Mouse (Mus musculus) cortical plate, adult 2 months (tissue): Measurements from ENCODE around the gene Stx17. TPM values are rescaled to one million over a fixed set of nuclear protein-coding genes. Genes with fewer than 3 reads are reported as not detected.

Source experiments
- H3K27ac ChIP-seq: fragments of 200-500 bp; 2 replicates; pipeline ENCODE4 v1.5.1; 2012; ENCODE audit warnings: low read length, control low read depth, inconsistent platforms; ENCODE audit not compliant: insufficient read depth
- H3K4me1 ChIP-seq: fragments of 200-500 bp; 2 replicates; pipeline ENCODE4 v1.6.1; 2011; ENCODE audit warnings: low read length; ENCODE audit not compliant: control insufficient read depth, insufficient read depth
- H3K4me3 ChIP-seq: fragments of 200-500 bp; 2 replicates; pipeline ENCODE4 v1.5.1; 2011; ENCODE audit warnings: mild to moderate bottlenecking, low read length, control low read depth; ENCODE audit not compliant: insufficient read depth
- CTCF ChIP-seq: fragments of 200-500 bp; IDR thresholded peaks from 2 replicates; pipeline ENCODE4 v1.5.1; 2011; ENCODE audit warnings: mild to moderate bottlenecking, control low read depth, low read length; ENCODE audit not compliant: insufficient read depth; ENCODE audit errors: extremely low read depth
- POLR2A ChIP-seq: fragments of 200-500 bp; IDR thresholded peaks from 2 replicates; pipeline ENCODE4 v1.6.1; 2011; ENCODE audit warnings: mild to moderate bottlenecking, low read length, control low read depth; ENCODE audit not compliant: insufficient read depth; ENCODE audit errors: extremely low read depth
- polyA plus RNA-seq: library from polyadenylated mRNA; depleted of rRNA; stranded (reverse); fragments of >200 nt; gene quantifications from 2 replicates; pipeline ENCODE4 v1.2.3, GENCODE M21; 2012

Stx17 gene
- polyA plus RNA-seq, 1 experiment, result 12.9 TPM

DNA sequence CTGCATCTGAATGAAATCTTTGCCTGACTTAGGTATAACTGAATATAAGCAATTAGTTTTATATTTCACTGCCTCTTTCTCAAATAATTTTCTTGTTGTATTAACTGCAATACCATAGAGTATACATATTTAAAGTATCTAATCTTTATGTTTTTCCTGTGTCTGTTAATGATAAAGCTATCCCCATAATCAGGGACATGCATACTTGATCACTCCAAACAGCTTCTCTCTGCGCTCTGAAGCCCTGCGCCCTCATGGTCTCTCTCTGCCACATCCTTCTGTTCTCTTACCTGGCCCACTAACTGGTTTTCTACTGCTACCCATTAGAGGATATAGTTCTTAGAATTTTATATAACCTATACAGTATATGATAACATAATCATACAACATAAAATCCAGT, 24.8 kb downstream of the Stx17 start:
- Histone ChIP-seq H3K27ac (no peak overlapping the region), H3K4me3 (no peak overlapping the region), H3K4me1 (peaks cover 6% of the 10 kb centered on the region)
- no peak for TF ChIP-seq POLR2A
- no peak for TF ChIP-seq CTCF

DNA sequence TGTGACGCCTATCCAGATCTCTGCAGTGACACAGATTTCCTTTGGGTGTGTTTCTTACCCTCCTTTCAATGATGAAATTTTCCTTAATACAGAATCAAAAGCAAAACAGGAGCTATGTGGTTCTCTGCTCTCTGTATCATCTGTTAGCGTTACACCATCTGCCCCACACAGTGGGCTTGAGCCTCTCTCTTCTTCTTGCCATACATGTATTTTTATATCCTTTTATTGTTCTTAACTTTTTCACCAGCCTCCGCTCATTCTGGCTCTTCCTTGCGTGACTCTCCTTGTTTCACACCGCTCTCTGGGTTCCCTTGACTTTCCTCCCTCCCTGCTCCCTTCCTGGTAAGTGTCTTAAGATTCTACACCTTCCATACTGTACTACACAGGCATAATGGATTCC, 28.5 kb downstream of the Stx17 start:
- no peak overlapping the region for H3K4me3 ChIP-seq
- peaks cover 6% of the 10 kb centered on the region for H3K4me1 ChIP-seq
- H3K27ac ChIP-seq, result no peak overlapping the region
- TF ChIP-seq CTCF, result no peak
- TF ChIP-seq POLR2A, result no peak

DNA sequence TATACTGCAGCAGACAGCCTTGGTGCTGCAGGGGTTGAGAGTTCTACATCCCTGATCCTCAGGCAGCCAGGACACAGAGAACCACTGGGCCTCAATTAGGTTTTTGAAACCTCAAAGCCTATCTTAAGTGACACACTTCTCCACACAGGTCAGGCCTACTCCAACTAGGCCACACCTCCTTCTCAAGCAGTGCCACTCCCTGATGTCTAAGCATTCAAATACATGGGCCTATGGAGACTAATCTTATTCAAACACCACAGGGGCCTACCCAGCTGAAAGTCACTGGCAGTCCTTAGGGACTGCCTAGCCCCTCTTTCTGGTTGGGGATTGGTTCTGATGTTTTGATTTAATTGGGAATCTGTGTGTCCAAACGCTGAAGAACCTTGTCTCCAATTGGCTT, 31.1 kb downstream of the Stx17 start:
- H3K4me3 ChIP-seq, result no peak overlapping the region
- no peak overlapping the region for H3K27ac ChIP-seq
- TF ChIP-seq POLR2A, result no peak
- TF ChIP-seq CTCF, result no peak
- peaks cover 6% of the 10 kb centered on the region for H3K4me1 ChIP-seq

DNA sequence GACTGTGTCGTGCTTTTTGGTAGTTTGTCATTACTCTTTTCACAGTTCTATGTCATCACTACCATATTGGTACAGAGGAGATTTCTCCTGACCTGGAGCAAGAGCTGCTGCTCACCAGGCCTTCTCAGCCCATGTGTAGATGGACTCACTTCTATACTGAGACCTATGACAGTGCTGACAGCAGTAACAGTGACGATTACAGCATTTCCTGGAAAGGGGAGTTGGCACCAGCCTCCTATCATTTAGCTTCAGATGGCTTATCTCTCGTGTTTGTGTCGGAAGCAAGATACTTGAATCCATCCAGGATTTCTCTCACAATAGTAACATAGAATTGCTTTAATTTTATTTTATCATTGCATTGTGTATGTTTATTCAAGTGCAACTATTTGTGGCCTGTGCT, 35.7 kb downstream of the Stx17 start:
- Histone ChIP-seq H3K27ac (no peak overlapping the region), H3K4me3 (no peak overlapping the region)
- TF ChIP-seq CTCF (no peak), POLR2A (no peak)

GRCm38 (mm10) chr4:48163851-48164250, 39.1 kb downstream of the Stx17 start:
- TF ChIP-seq CTCF (no peak), POLR2A (no peak)
- no peak overlapping the region for H3K27ac ChIP-seq
- no peaks in the 10 kb centered on the region for H3K4me1 ChIP-seq
- H3K4me3 ChIP-seq, result no peak overlapping the region

More for the DNA sequence above, 35.7 kb downstream of the Stx17 start:
- no peaks in the 10 kb centered on the region for H3K4me1 ChIP-seq

GRCm38 (mm10) chr4:48175666-48176065, 51.0 kb downstream of the Stx17 start:
- Histone ChIP-seq H3K4me3 (no peak overlapping the region), H3K27ac (no peak overlapping the region), H3K4me1 (no peaks in the 10 kb centered on the region)
- TF ChIP-seq CTCF (no peak), POLR2A (no peak)

DNA sequence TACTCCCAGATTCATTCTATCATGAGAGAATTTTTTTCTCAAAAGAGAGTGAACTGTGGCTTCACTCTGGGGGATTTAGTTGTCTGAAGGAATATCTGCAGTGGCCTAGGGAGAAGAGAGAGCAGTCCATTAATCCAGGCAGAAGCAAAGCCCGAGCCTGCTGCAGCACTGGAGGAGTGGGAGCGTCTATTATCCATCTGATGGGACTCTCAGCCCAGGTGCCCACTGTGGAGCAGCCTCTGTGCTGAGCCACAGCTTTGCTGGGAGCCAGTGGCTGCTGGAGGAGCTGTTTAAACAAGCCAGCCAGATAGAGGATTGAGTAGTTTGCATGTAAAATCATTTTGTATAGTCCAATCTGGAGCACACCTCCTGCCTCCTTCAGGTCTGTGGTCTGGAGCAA, 56.2 kb downstream of the Stx17 start:
- no peak overlapping the region for H3K27ac ChIP-seq
- H3K4me1 ChIP-seq, result no peaks in the 10 kb centered on the region
- TF ChIP-seq CTCF, result no peak
- TF ChIP-seq POLR2A, result no peak
- no peak overlapping the region for H3K4me3 ChIP-seq

- no peak for TF ChIP-seq CTCF
- no peak for TF ChIP-seq POLR2A
Observed at GRCm38 (mm10) chr4:48181366-48181765, 56.7 kb downstream of the Stx17 start.

GRCm38 (mm10) chr4:48182115-48182806, 57.5 kb downstream of the Stx17 start:
- Histone ChIP-seq H3K4me3 (no peak overlapping the region), H3K4me1 (no peaks in the 10 kb centered on the region; the same call in 1 of the 2 replicates), H3K27ac (no peak overlapping the region)
- TF ChIP-seq POLR2A (no peak), CTCF (no peak)

More at GRCm38 (mm10) chr4:48181366-48181765, 56.7 kb downstream of the Stx17 start:
- no peaks in the 10 kb centered on the region for H3K4me1 ChIP-seq
- no peak overlapping the region for H3K4me3 ChIP-seq
- H3K27ac ChIP-seq, result no peak overlapping the region

DNA sequence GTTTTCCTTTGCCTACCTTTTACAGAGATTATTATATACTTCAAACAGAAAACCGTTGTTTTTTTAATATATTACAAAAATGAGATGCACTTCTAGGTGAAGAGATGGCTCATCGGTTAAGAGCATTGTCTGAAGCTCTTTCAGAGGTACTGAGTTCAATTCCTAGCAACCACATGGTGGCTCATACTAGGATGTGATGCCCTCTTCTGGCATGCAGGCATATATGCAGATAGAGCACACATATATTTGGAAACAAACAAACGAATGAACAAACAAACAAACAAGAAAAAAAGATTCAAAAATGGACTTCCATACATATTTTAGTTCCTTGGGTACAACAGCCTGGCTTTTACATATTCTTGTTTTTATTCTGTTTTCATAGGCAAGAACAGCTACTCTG, 73.2 kb downstream of the Stx17 start:
- TF ChIP-seq CTCF (no peak), POLR2A (no peak)

More for the DNA sequence above, 73.2 kb downstream of the Stx17 start:
- no peak overlapping the region for H3K4me3 ChIP-seq
- no peaks in the 10 kb centered on the region for H3K4me1 ChIP-seq
- no peak overlapping the region for H3K27ac ChIP-seq
